Mouse (Mus musculus) left cerebral cortex, postnatal 14 days (tissue): ENCODE measurements around the gene Ezr. TPM values are rescaled to one million over a fixed set of nuclear protein-coding genes. Genes with fewer than 3 reads are reported as not detected.

Experiments
- DNase-seq, 2 experiments: peaks; one replicate each; pipeline ENCODE4 v3.0.0; 2021 to 2022; ENCODE audit warnings: low spot score in 2 of 2, mixed read lengths in 1 of 2
- intact Hi-C: fragments of 180-260 bp; cut with DNase I; formaldehyde crosslinking; loops from one replicate; pipeline ENCODE4 v1.15.1; 2025
- total RNA-seq, 2 experiments: library from RNA; stranded (reverse); gene quantifications; 2 replicates each; pipeline ENCODE4 v1.2.3; 2021

The Ezr gene
- total RNA-seq, 2 experiments from 2014 or later: 43.6 to 47.9 TPM

- no peak for DNase-seq
- intact Hi-C loops: no loop called here
Measured at GRCm38 (mm10) chr17:6798392-6799061, 15.9 kb upstream of the Ezr start.

GRCm38 (mm10) chr17:6797471-6797870 is 14.9 kb upstream of the Ezr start:
- no peak for DNase-seq
- intact Hi-C loops: no loop called here

- no peak for DNase-seq
- intact Hi-C loops: no loop called here
Measured at GRCm38 (mm10) chr17:6794160-6794751, 11.7 kb upstream of the Ezr start.

GRCm38 (mm10) chr17:6789581-6790118 is 7.1 kb upstream of the Ezr start:
- no peak for DNase-seq
- intact Hi-C loops: no loop called here

- DNase-seq: peak; percentile 35 to 39
- intact Hi-C loops: no loop called here
Measured at GRCm38 (mm10) chr17:6789103-6789502, 6.5 kb upstream of the Ezr start.

- no peak for DNase-seq
- intact Hi-C loops: no loop called here
Measured at GRCm38 (mm10) chr17:6787241-6787640, 4.7 kb upstream of the Ezr start.

GRCm38 (mm10) chr17:6783756-6784357 is 1.3 kb upstream of the Ezr start:
- intact Hi-C loops: loop anchor here (5.0 kb wide), 1 partner anchor 43 kb away; no protein-coding TSS in a partner anchor
- no peak for DNase-seq

- no peak for DNase-seq
- intact Hi-C loops: loop anchor here (5.0 kb wide), 1 partner anchor 44 kb away; no protein-coding TSS in a partner anchor
Measured at GRCm38 (mm10) chr17:6783006-6783661, 550 bp upstream of the Ezr start.

- no peak for DNase-seq
- intact Hi-C loops: loop anchor here (5.0 kb wide), 1 partner anchor 45 kb away; no protein-coding TSS in a partner anchor
Measured at GRCm38 (mm10) chr17:6782033-6782526, 504 bp downstream of the Ezr start.

GRCm38 (mm10) chr17:6781273-6781672 is 1.3 kb downstream of the Ezr start:
- intact Hi-C loops: loop anchor here (5.0 kb wide), 1 partner anchor 46 kb away; no protein-coding TSS in a partner anchor
- DNase-seq: no peak

GRCm38 (mm10) chr17:6780521-6781115 is 2.0 kb downstream of the Ezr start:
- no peak for DNase-seq
- intact Hi-C loops: loop anchor here (5.0 kb wide), 1 partner anchor 47 kb away; no protein-coding TSS in a partner anchor

GRCm38 (mm10) chr17:6779632-6780031 is 3.0 kb downstream of the Ezr start:
- intact Hi-C loops: loop anchor here (5.0 to 10.0 kb wide), 2 partner anchors 48 to 105 kb away; no protein-coding TSS in a partner anchor
- DNase-seq: no peak

- DNase-seq: peak in 1 of 2 experiments; percentile 23
- intact Hi-C loops: loop anchor here (10.0 kb wide), 1 partner anchor 106 kb away; no protein-coding TSS in a partner anchor
Measured at GRCm38 (mm10) chr17:6778771-6779509, 3.6 kb downstream of the Ezr start.

GRCm38 (mm10) chr17:6778332-6778683 is 4.3 kb downstream of the Ezr start:
- DNase-seq: peak in 1 of 2 experiments; percentile 34
- intact Hi-C loops: loop anchor here (10.0 kb wide), 1 partner anchor 106 kb away; no protein-coding TSS in a partner anchor

GRCm38 (mm10) chr17:6777629-6778331 is 4.8 kb downstream of the Ezr start:
- intact Hi-C loops: loop anchor here (10.0 kb wide), 1 partner anchor 107 kb away; no protein-coding TSS in a partner anchor
- DNase-seq: no peak

GRCm38 (mm10) chr17:6777061-6777460 is 5.5 kb downstream of the Ezr start:
- intact Hi-C loops: loop anchor here (10.0 kb wide), 1 partner anchor 108 kb away; no protein-coding TSS in a partner anchor
- DNase-seq: no peak

GRCm38 (mm10) chr17:6776576-6776975 is 6.0 kb downstream of the Ezr start:
- intact Hi-C loops: loop anchor here (10.0 kb wide), 1 partner anchor 108 kb away; no protein-coding TSS in a partner anchor
- no peak for DNase-seq
